Mouse (Mus musculus): ENCODE data around the gene Plppr4.

Gene Plppr4

DNA sequence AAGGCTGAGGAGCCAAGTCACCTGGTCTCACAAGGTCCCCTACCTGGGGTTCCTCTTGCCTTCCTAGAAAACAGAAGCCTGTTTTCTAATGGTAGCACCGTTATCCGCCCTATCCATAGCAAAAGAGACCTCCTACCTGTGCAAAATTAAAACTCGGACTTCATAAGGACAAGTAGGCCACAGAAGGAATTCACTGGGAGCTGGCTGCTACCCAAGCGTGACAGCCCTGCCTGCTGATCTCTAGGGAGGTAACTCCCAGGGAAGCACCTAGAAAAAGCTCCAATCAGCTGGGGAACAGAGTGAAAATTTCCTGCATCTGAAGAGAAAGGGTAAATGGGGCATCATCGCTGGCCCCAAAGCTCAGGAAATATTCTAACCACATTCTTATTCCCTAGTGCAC, at the start of gene Plppr4:
Gene Plppr4, minus strand, starts transcription at position 349 of the 400 bp plus-strand sequence.
- DNase-seq (ENCODE audit: low read depth): no peak

GRCm38 (mm10) chr3:117405821-117406220, 45.1 kb upstream of the Plppr4 start:
- no peak for DNase-seq (ENCODE audit: low read depth)

GRCm38 (mm10) chr3:117403740-117404139, 43.1 kb upstream of the Plppr4 start:
- DNase-seq (ENCODE audit: low read depth): no peak

- DNase-seq (ENCODE audit: low read depth): no peak
These were observed 5.4 kb upstream of the Plppr4 start for GRCm38 (mm10) chr3:117366041-117366440.

- no peak for DNase-seq (ENCODE audit: low read depth)
These were observed 772 bp downstream of the Plppr4 start for GRCm38 (mm10) chr3:117359686-117360521.

DNA sequence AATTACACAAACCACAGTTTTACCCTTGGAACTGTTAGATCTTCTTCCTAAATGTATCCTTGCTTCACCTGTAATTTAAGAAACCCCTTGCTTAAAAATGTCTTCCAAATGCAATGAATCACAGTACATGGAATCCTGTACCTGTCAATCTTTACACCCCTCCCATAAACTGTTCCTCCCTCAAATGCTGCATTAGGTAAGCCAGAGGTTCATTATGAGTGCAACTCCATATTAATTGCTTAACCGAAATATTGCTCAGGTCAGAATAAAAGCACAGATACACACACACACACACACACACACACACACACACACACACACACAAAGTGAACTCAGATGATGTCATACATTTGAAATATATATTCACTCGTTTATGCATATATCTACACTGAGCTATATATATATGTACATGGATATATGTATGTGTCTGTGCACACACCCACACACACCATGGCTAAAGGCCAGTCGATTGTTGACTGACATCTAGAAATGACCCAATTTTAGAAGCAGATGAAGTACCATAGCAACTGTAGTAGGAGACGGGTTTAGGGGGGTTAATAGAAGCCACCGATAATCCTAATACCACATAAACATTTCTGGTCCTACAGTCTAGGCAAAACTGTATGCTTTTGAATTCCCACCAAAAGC, 1.6 kb downstream of the Plppr4 start:
- DNase-seq (ENCODE audit: low read depth): no peak

DNA sequence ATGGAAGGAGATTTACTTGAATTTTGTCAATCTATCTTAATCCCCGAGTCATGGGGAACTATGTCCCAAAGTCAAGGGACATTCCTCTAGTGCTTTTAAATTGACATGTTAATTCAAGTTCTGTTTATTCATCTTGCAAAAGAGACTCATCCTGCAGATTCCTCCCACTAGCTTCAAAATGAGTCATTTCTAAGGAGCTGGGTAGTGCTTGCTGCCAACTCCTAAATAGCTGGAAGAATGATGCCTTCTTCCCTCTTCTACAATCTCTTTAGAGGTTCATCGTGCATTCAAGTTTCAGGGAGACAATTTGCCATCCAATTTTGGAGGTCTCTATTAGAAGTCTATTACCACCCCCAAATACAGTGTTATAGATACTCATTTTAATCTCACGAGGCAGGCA, 3.3 kb downstream of the Plppr4 start:
- DNase-seq (ENCODE audit: low read depth): no peak

GRCm38 (mm10) chr3:117353940-117354339, 6.7 kb downstream of the Plppr4 start:
- DNase-seq (ENCODE audit: low read depth): no peak

DNA sequence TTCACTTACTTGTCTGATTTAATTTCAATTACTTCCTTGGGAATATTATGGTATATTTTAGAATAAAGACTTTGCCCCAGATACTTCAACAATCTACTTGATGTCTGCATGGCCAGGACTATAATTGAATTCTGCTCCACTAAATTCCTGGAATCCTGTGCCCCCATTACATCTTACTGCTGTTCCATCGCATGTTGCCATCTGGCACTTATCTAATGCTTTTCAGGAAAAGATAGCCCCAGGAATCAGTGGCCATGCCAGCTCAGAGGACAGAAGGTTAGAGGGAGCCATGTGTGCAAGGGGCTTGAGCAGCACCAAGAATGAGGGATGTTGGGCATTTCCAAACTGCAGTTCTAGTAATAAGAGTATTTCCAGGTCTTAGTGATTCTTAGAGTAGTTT, 14.3 kb downstream of the Plppr4 start:
- DNase-seq (ENCODE audit: low read depth): no peak

- no peak for DNase-seq (ENCODE audit: low read depth)
These were observed 29.2 kb downstream of the Plppr4 start for GRCm38 (mm10) chr3:117331502-117331901.

DNA sequence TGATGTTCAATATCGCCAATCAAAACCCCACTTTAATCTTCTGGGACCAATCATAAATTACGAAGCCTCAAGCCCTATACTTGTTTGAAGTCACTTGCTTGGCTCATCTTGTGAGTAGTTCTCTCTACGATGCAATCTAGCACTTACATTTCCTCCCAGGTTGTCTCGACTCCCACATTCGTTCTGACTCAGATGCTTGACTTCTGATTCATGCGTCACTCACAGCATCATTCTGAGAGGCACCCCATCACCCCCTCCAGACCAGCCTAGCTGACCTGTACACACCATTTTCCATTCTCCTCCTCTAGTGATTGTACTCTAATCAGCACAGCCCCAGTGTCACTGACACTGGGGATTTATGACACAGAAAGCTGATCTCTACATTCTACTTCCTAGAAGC, 31.2 kb downstream of the Plppr4 start:
- no peak for DNase-seq (ENCODE audit: low read depth)

- DNase-seq (ENCODE audit: low read depth): no peak
These were observed 34.1 kb downstream of the Plppr4 start for GRCm38 (mm10) chr3:117326551-117326950.

- DNase-seq (ENCODE audit: low read depth): no peak
These were observed 41.0 kb downstream of the Plppr4 start for GRCm38 (mm10) chr3:117319671-117320070.

- no peak for DNase-seq (ENCODE audit: low read depth)
These were observed 47.3 kb downstream of the Plppr4 start for GRCm38 (mm10) chr3:117313339-117313738.

DNA sequence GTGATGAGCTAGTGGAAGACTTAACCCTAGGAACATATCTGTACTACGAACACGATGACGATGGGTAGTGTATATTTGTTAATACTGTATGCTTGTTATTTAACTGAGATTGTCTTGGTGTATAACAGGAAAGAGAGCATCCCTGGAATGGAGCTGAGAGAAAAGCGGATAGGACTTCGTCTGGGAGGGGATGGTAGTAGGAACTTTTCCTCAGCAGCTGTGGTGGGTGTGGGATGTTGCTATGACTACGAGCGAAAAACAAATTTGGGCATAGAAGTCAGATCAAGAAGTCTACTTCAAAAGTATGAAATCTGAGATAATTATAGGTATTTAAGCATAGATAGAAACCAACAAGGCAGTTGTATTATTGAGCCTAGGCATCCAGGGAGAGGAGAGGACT, 48.6 kb downstream of the Plppr4 start:
- DNase-seq (ENCODE audit: low read depth): no peak

- no peak for DNase-seq (ENCODE audit: low read depth)
These were observed 49.8 kb downstream of the Plppr4 start for GRCm38 (mm10) chr3:117310801-117311368.

DNA sequence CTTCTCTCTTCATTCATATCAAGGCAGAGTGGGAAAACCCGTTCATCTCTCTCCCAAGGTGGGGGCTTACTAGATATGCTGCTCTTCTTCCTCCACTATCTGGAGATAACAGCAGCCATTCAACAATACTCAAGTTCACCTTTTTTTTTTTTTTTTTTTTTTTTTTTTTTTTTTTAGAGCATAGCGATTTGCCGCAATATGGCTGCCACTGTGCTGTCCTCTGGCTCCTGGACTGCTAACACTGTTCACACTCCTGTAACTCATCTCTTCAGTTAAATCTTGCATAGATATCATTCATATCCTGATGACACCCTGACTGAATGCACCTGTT, 51.1 kb downstream of the Plppr4 start:
- DNase-seq (ENCODE audit: low read depth): no peak

GRCm38 (mm10) chr3:117308895-117309579, 51.6 kb downstream of the Plppr4 start:
- no peak for DNase-seq (ENCODE audit: low read depth)

DNA sequence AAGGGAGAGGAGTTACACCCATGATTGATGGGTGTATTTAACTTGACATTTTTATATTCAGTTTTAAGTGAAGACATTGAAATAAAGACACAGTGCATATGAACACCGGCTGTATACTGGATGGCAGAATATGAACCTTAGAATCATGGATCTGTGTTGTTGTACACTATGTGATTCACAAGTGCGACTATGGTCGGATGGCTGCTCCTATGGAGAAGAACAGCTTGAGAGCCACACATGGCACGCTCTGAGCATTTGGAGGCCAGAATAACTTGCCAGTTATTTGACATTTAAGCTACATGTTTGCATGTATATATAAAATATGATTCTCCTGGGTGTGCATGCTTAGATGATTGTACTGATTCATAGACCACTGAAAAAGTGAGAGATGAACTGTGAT, 53.1 kb downstream of the Plppr4 start:
- no peak for DNase-seq (ENCODE audit: low read depth)

- DNase-seq (ENCODE audit: low read depth): no peak
These were observed 56.6 kb downstream of the Plppr4 start for GRCm38 (mm10) chr3:117304037-117304436.

GRCm38 (mm10) chr3:117300735-117301271, 59.9 kb downstream of the Plppr4 start:
- DNase-seq (ENCODE audit: low read depth): no peak

DNA sequence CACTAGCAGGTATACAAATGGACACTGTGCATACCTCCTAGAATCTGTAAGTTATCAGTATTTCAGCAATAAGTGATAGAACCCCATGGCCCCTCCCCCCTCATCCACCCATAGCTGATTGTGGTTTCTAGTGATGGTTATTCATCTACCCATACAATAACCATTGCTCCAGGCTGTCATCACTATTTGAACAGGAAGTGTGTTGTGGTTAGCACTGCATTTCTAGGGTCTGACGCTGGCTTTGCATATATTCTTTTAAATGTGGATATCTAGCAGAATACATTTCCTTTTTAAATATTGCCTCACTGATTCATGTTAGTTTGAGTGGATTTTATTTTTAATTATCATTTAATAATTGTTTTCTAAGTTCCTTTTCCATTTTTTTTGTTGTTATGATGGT, 62.9 kb downstream of the Plppr4 start:
- DNase-seq (ENCODE audit: low read depth): no peak
